Mouse (Mus musculus) myocyte (in vitro differentiated cells): ENCODE measurements around the gene Dlgap4.

ENCODE experiments used
- CEBPB ChIP-seq: IDR thresholded peaks from 2 replicates; pipeline ENCODE4 v1.6.1; 2011; ENCODE audit warnings: mild to moderate bottlenecking, moderate library complexity; ENCODE audit not compliant: poor library complexity, insufficient read depth, severe bottlenecking
- MAX ChIP-seq: IDR thresholded peaks from one replicate; pipeline ENCODE4 v1.6.1; 2011; ENCODE audit warnings: low read depth, mild to moderate bottlenecking, control low read depth
- MYOD1 ChIP-seq, 3 experiments: IDR thresholded peaks; one replicate each; pipeline ENCODE4 v1.6.1; 2011; ENCODE audit warnings: control low read depth in 2 of 3, low read depth in 2 of 3, mild to moderate bottlenecking in 2 of 3, moderate library complexity in 1 of 3; ENCODE audit not compliant: insufficient read length in 2 of 3, control insufficient read depth in 1 of 3
- MYOG ChIP-seq, 3 experiments: IDR thresholded peaks; one replicate each; pipeline ENCODE4 v1.6.1; 2011; ENCODE audit warnings: control low read depth in 2 of 3, low read depth in 2 of 3, mild to moderate bottlenecking in 2 of 3; ENCODE audit not compliant: insufficient read length in 2 of 3, control insufficient read depth in 1 of 3, insufficient read depth in 1 of 3
- POLR2A ChIP-seq: IDR thresholded peaks from one replicate; pipeline ENCODE4 v1.6.1; 2011; ENCODE audit warnings: low read depth, mild to moderate bottlenecking, control low read depth, moderate library complexity; ENCODE audit not compliant: insufficient read length
- POLR2AphosphoS2 ChIP-seq: IDR thresholded peaks from one replicate; pipeline ENCODE4 v1.6.1; 2011; ENCODE audit warnings: low read depth, control low read depth; ENCODE audit not compliant: insufficient read length
- USF1 ChIP-seq: IDR thresholded peaks from one replicate; pipeline ENCODE4 v1.6.1; 2011; ENCODE audit warnings: low read depth, mild to moderate bottlenecking, control low read depth, moderate library complexity

- TF ChIP-seq MYOG (IDR thresholded peaks at IDR 0.05; ENCODE audit: control insufficient read depth in 1 of 3, insufficient read depth in 1 of 3, insufficient read length in 2 of 3, low read depth in 2 of 3) (peak in 2 of 3 experiments; percentile 18 to 67), POLR2A (no peak), POLR2AphosphoS2 (no peak), CEBPB (no peak), MYOD1 (IDR thresholded peaks at IDR 0.05; ENCODE audit: control insufficient read depth in 1 of 3, insufficient read length in 2 of 3, low read depth in 2 of 3) (peak in 1 of 3 experiments; percentile 55), MAX (no peak), USF1 (no peak)
These were observed 84.7 kb downstream of the Dlgap4 start for GRCm38 (mm10) chr2:156698168-156698567.
